Mouse (Mus musculus): ENCODE measurements around the gene Rln1.

GRCm38 (mm10) chr19:29366226-29366968 lies 31.9 kb upstream of the Rln1 start:
- TF ChIP-seq CTCF (IDR thresholded peaks at IDR 0.05; ENCODE audit: insufficient read depth, low read depth, low read length) (no peak), POLR2A (IDR thresholded peaks at IDR 0.05; ENCODE audit: insufficient read depth, low read depth, low read length) (no peak)

All from olfactory bulb, adult 2 months (tissue).